Mouse (Mus musculus): ENCODE measurements around the gene Dhx16. TPM values are rescaled to one million over a fixed set of nuclear protein-coding genes. Genes with fewer than 3 reads are reported as not detected.
"Not testable (repeated sequence)": the region's sequence is repeated elsewhere in the genome, so short reads cannot be mapped to it uniquely, and the experiment has no call there.

Gene Dhx16
- polyA plus RNA-seq, 1 experiment from 2014 or later: 51.3 TPM

- Histone ChIP-seq H3K4me2 (ENCODE audit: low read depth) (peak overlapping the region; percentile 88), H3K27ac (ENCODE audit: low read depth, low read length) (peak overlapping the region; percentile 93), H3K4me3 (ENCODE audit: low read depth, low read length) (peak overlapping the region; percentile 76), H3K9me3 (ENCODE audit: control insufficient read depth, low read length) (no peaks in the 10 kb centered on the region), H3K27me3 (ENCODE audit: control insufficient read depth, insufficient read depth, low read length) (no peaks in the 10 kb centered on the region), H3K9ac (ENCODE audit: low read length) (peak overlapping the region; percentile 95), H3K36me3 (ENCODE audit: control insufficient read depth, insufficient read depth, low read length) (peaks cover 23% of the 10 kb centered on the region), H3K4me1 (ENCODE audit: control insufficient read depth, insufficient read depth, low read length) (peaks cover 16% of the 10 kb centered on the region)
- WGBS: 0% methylated on average over 24 of the region's 25 CpGs
- ATAC-seq (ENCODE audit: insufficient read depth, low FRiP score, low TSS enrichment) (peak; percentile 24), DNase-seq (ENCODE audit: low spot score) (peak; percentile 95)
Measured at GRCm38 (mm10) chr17:35836991-35837422, 42.6 kb upstream of the Dhx16 start.

DNA sequence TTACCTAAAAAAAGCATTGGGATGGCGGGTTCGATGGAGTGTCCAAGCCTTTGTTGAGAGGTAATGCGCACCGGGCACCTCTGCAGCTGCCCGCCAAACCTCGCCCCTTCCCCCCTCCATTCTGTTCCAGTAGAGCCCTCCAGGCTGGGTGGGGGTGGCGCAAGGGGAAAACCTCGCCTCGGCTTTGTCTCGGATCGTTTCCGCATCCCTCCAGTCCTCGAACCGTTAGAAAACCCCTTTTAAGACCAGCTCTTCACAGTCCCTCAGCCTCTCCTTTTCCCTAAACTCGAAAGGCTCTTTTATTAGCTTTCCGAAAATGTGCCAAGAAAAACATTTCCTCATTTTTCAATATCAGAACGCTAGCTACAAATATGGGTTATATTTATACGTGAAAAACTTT lies 42.1 kb upstream of the Dhx16 start:
- peak overlapping the region; percentile 93 for H3K27ac ChIP-seq (ENCODE audit: low read depth, low read length)
- peak; percentile 77 for DNase-seq (ENCODE audit: low spot score)
- H3K27me3 ChIP-seq (ENCODE audit: control insufficient read depth, insufficient read depth, low read length): no peaks in the 10 kb centered on the region
- peak overlapping the region; percentile 76 for H3K4me3 ChIP-seq (ENCODE audit: low read depth, low read length)
- H3K4me1 ChIP-seq (ENCODE audit: control insufficient read depth, insufficient read depth, low read length): peaks cover 18% of the 10 kb centered on the region
- WGBS: under 1% methylated on average over 18 of the region's 18 CpGs
- H3K4me2 ChIP-seq (ENCODE audit: low read depth): peak overlapping the region; percentile 88
- H3K9me3 ChIP-seq (ENCODE audit: control insufficient read depth, low read length): no peaks in the 10 kb centered on the region
- H3K36me3 ChIP-seq (ENCODE audit: control insufficient read depth, insufficient read depth, low read length): peaks cover 23% of the 10 kb centered on the region
- peak; percentile 15 for ATAC-seq (ENCODE audit: insufficient read depth, low FRiP score, low TSS enrichment)
- peak overlapping the region; percentile 95 for H3K9ac ChIP-seq (ENCODE audit: low read length)

GRCm38 (mm10) chr17:35838122-35838544 lies 41.5 kb upstream of the Dhx16 start, which contains the start of gene Tubb5:
Tubb5 (minus strand) TSS chr17:35838306.
- Histone ChIP-seq H3K4me2 (ENCODE audit: low read depth) (peak within 1 kb of the TSS; percentile 88), H3K27me3 (ENCODE audit: control insufficient read depth, insufficient read depth, low read length) (no peaks in the 10 kb centered on the region), H3K27ac (ENCODE audit: low read depth, low read length) (peak within 1 kb of the TSS; percentile 93), H3K9ac (ENCODE audit: low read length) (peak within 1 kb of the TSS; percentile 95), H3K4me3 (ENCODE audit: low read depth, low read length) (peak within 1 kb of the TSS; percentile 76), H3K9me3 (ENCODE audit: control insufficient read depth, low read length) (no peaks in the 10 kb centered on the region), H3K36me3 (ENCODE audit: control insufficient read depth, insufficient read depth, low read length) (peaks cover 20% of the 10 kb centered on the region), H3K4me1 (ENCODE audit: control insufficient read depth, insufficient read depth, low read length) (peaks cover 18% of the 10 kb centered on the region)
- ATAC-seq (ENCODE audit: insufficient read depth, low FRiP score, low TSS enrichment) (peak; percentile 70), DNase-seq (ENCODE audit: low spot score) (peak; percentile 97)
- WGBS: under 1% methylated on average over 29 of the region's 29 CpGs

DNA sequence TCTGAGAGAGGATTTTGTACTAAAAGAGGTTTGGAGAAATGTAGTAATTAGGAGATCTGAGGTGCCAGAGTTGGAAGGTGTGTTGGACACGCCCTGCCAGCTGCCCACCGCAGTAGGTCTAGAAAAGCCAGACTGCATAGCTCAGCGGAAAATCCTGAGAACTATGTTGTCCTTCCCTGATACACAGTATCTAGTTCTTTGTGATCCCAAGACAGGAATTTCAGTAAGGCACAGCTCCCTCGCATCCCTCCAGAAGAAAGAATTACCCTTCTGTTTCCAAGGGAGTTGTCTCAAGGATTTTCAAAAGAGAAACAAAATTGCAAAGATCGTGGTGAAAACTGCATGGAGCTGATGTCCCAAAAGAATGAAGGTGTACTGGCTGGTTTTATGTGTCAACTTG lies 41.0 kb upstream of the Dhx16 start:
- H3K9ac ChIP-seq (ENCODE audit: low read length): peak overlapping the region; percentile 71
- H3K36me3 ChIP-seq (ENCODE audit: control insufficient read depth, insufficient read depth, low read length): peaks cover 20% of the 10 kb centered on the region
- H3K27me3 ChIP-seq (ENCODE audit: control insufficient read depth, insufficient read depth, low read length): no peaks in the 10 kb centered on the region
- 3% methylated on average over 5 of the region's 5 CpGs for WGBS
- peak overlapping the region; percentile 76 for H3K4me3 ChIP-seq (ENCODE audit: low read depth, low read length)
- no peak for ATAC-seq (ENCODE audit: insufficient read depth, low FRiP score, low TSS enrichment)
- H3K27ac ChIP-seq (ENCODE audit: low read depth, low read length): peak overlapping the region; percentile 84
- DNase-seq (ENCODE audit: low spot score): no peak
- H3K4me2 ChIP-seq (ENCODE audit: low read depth): peak overlapping the region; percentile 63
- H3K4me1 ChIP-seq (ENCODE audit: control insufficient read depth, insufficient read depth, low read length): peaks cover 18% of the 10 kb centered on the region
- no peaks in the 10 kb centered on the region for H3K9me3 ChIP-seq (ENCODE audit: control insufficient read depth, low read length)

DNA sequence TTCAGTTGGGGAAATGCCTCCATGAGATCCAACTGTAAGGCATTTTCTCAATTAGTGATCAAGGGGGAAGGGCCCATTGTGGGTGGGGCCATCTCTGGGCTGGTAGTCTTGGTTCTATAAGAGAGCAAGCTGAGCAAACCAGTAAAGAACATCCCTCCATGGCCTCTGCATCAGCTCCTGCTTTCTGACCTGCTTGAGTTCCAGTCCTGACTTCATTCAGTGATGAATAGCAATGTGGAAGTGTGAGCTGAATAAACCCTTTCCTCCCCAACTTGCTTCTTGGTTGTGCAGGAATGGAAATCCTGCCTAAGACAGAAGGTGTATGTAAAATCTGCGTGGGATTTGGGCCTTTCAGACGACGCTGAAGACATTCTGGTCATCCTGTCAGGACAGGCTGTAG lies 40.6 kb upstream of the Dhx16 start:
- 60% methylated on average over 3 of the region's 3 CpGs for WGBS
- ATAC-seq (ENCODE audit: insufficient read depth, low FRiP score, low TSS enrichment): not testable (repeated sequence)
- DNase-seq (ENCODE audit: low spot score): peak; percentile 9

GRCm38 (mm10) chr17:35840561-35840960 lies 39.1 kb upstream of the Dhx16 start:
- DNase-seq (ENCODE audit: low spot score): no peak
- 59% methylated on average over 14 of the region's 14 CpGs for WGBS

More for the DNA sequence above, 40.6 kb upstream of the Dhx16 start:
- peak overlapping the region; percentile 63 for H3K4me2 ChIP-seq (ENCODE audit: low read depth)
- H3K9ac ChIP-seq (ENCODE audit: low read length): peak overlapping the region; percentile 71
- H3K27me3 ChIP-seq (ENCODE audit: control insufficient read depth, insufficient read depth, low read length); H3K9me3 ChIP-seq (ENCODE audit: control insufficient read depth, low read length): not testable (repeated sequence)
- peaks cover 20% of the 10 kb centered on the region for H3K36me3 ChIP-seq (ENCODE audit: control insufficient read depth, insufficient read depth, low read length)
- peaks cover 18% of the 10 kb centered on the region for H3K4me1 ChIP-seq (ENCODE audit: control insufficient read depth, insufficient read depth, low read length)
- H3K4me3 ChIP-seq (ENCODE audit: low read depth, low read length): peak overlapping the region; percentile 76
- peak overlapping the region; percentile 84; the same call in 1 of the 2 replicates for H3K27ac ChIP-seq (ENCODE audit: low read depth, low read length)

DNA sequence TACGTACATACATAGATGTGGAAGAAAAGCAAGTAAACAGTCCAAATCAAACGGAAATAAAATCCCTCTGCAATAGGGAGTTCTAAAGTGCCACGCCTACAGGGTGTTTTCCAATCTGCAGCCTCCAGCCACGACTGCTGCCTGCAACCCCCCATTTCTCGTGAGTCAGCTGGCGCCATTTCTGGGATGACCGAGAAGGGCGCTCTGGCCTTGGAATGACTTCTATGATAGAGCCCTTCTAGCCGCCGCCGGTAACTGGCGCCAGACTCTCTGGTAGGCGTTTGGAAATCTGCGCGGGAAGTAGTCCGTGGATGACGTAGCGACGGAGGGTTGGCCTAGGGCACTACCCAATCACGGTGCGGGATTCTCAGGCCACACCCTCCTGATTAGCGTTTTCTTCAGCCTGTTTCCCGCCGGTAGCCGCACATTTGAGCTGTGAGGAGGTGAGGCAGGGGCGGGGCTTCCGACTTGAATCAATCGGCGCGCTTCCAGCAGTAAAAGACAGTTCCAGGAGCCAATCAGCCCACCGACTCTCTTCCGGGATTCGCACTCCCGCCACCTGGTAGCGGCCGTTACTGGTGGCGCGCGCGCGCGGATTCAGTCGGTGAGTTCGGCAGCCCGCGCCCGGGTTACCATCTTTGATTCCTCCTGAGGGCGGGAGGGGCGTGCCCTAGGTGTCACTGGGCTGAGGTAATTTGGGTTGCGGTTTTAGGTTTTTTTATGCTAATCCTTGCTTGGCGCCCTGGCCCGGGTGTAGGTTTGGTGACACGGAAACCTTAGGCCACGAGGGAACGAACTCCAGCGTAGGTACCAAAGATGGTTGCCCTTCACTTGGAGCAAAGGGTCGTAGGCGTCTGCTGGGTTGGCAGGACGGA lies 38.3 kb upstream of the Dhx16 start, which contains the start of gene Mdc1:
Gene Mdc1, plus strand, starts transcription at position 440 of the 875 bp plus-strand sequence.
- H3K4me2 ChIP-seq (ENCODE audit: low read depth): peak within 1 kb of the TSS; percentile 70
- H3K9ac ChIP-seq (ENCODE audit: low read length): peak within 1 kb of the TSS; percentile 71
- no peaks in the 10 kb centered on the region for H3K27me3 ChIP-seq (ENCODE audit: control insufficient read depth, insufficient read depth, low read length)
- peak; percentile 99 for DNase-seq (ENCODE audit: low spot score)
- under 1% methylated on average over 59 of the region's 59 CpGs for WGBS
- H3K4me3 ChIP-seq (ENCODE audit: low read depth, low read length): peak within 1 kb of the TSS; percentile 63
- peak; percentile 88 for ATAC-seq (ENCODE audit: insufficient read depth, low FRiP score, low TSS enrichment)
- H3K9me3 ChIP-seq (ENCODE audit: control insufficient read depth, low read length): no peaks in the 10 kb centered on the region
- H3K27ac ChIP-seq (ENCODE audit: low read depth, low read length): peak within 1 kb of the TSS; percentile 68; the same call in 1 of the 2 replicates
- H3K4me1 ChIP-seq (ENCODE audit: control insufficient read depth, insufficient read depth, low read length): peaks cover 4% of the 10 kb centered on the region; the same call in 1 of the 2 replicates
- 0 out of 2 replicates have a peak, but pooled peaks cover 7% of the 10 kb centered on the region for H3K36me3 ChIP-seq (ENCODE audit: control insufficient read depth, insufficient read depth, low read length)

More at GRCm38 (mm10) chr17:35840561-35840960, 39.1 kb upstream of the Dhx16 start:
- Histone ChIP-seq H3K4me3 (ENCODE audit: low read depth, low read length) (peak overlapping the region; percentile 63), H3K27ac (ENCODE audit: low read depth, low read length) (no peak overlapping the region), H3K4me1 (ENCODE audit: control insufficient read depth, insufficient read depth, low read length) (peaks cover 9% of the 10 kb centered on the region), H3K9ac (ENCODE audit: low read length) (no peak overlapping the region), H3K4me2 (ENCODE audit: low read depth) (peak overlapping the region; percentile 34), H3K9me3 (ENCODE audit: control insufficient read depth, low read length) (no peaks in the 10 kb centered on the region), H3K36me3 (ENCODE audit: control insufficient read depth, insufficient read depth, low read length) (peaks cover 11% of the 10 kb centered on the region), H3K27me3 (ENCODE audit: control insufficient read depth, insufficient read depth, low read length) (no peaks in the 10 kb centered on the region)
- ATAC-seq (ENCODE audit: insufficient read depth, low FRiP score, low TSS enrichment): no peak

DNA sequence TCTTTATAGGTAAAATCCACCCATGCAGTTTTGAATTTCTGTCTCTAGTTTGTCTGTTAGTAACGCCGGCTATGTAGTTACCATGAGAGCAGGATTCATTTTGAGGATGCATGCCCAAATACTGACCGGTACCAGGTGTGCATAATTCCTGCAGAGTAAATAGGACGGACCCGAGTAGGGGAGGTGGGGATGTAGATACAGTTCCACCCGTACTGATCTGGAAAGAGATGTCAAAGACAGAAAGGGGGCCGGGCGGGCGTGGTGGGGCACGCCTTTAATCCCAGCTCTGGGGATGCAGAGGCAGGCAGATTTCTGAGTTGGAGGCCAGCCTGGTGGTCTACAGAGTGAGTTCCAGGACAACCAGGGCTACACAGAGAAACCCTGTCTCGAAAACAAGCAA lies 37.6 kb upstream of the Dhx16 start:
- WGBS: 20% methylated on average over 11 of the region's 11 CpGs
- ATAC-seq (ENCODE audit: insufficient read depth, low FRiP score, low TSS enrichment) (no peak), DNase-seq (ENCODE audit: low spot score) (no peak)

More for the DNA sequence above, 37.6 kb upstream of the Dhx16 start:
- Histone ChIP-seq H3K36me3 (ENCODE audit: control insufficient read depth, insufficient read depth, low read length) (peaks cover 6% of the 10 kb centered on the region; the same call in 1 of the 2 replicates), H3K9ac (ENCODE audit: low read length) (peak overlapping the region; percentile 71), H3K4me3 (ENCODE audit: low read depth, low read length) (peak overlapping the region; percentile 63), H3K4me1 (ENCODE audit: control insufficient read depth, insufficient read depth, low read length) (peaks cover 4% of the 10 kb centered on the region; the same call in 1 of the 2 replicates), H3K4me2 (ENCODE audit: low read depth) (peak overlapping the region; percentile 70), H3K9me3 (ENCODE audit: control insufficient read depth, low read length) (no peaks in the 10 kb centered on the region), H3K27ac (ENCODE audit: low read depth, low read length) (peak overlapping the region; percentile 68; the same call in 1 of the 2 replicates), H3K27me3 (ENCODE audit: control insufficient read depth, insufficient read depth, low read length) (no peaks in the 10 kb centered on the region)

Data from neural tube, embryonic 11.5 days (tissue).